Mouse (Mus musculus) embryonic fibroblast, embryonic 13.5 days (primary cell): ENCODE measurements around the gene Mrpl17. TPM values are rescaled to one million over a fixed set of nuclear protein-coding genes. Genes with fewer than 3 reads are reported as not detected.

Experiments
- H3K27ac ChIP-seq: 2 replicates; pipeline ENCODE4 v1.5.1; 2012; ENCODE audit warnings: low read length, control low read depth, inconsistent platforms; ENCODE audit not compliant: insufficient read depth
- H3K4me1 ChIP-seq: 2 replicates; pipeline ENCODE4 v1.6.1; 2011; ENCODE audit warnings: low read length; ENCODE audit not compliant: control insufficient read depth, insufficient read depth
- H3K4me3 ChIP-seq: 2 replicates; pipeline ENCODE4 v1.5.1; 2011; ENCODE audit warnings: mild to moderate bottlenecking, control low read depth, low read length; ENCODE audit not compliant: insufficient read depth
- CTCF ChIP-seq: IDR thresholded peaks from 2 replicates; pipeline ENCODE4 v1.5.1; 2011; ENCODE audit warnings: mild to moderate bottlenecking, control low read depth, low read length, moderate library complexity, borderline replicate concordance; ENCODE audit not compliant: insufficient read depth
- POLR2A ChIP-seq: IDR thresholded peaks from 2 replicates; pipeline ENCODE4 v1.6.1; 2011; ENCODE audit warnings: low read depth, mild to moderate bottlenecking, control low read depth, low read length, moderate library complexity
- polyA plus RNA-seq: library from polyadenylated mRNA; stranded (reverse); fragments of >200 nt; gene quantifications from 2 replicates; pipeline ENCODE4 v1.2.4, GENCODE M21; 2011; ENCODE audit warnings: low read depth; ENCODE audit not compliant: missing spikeins, insufficient read length

The Mrpl17 gene
- polyA plus RNA-seq, 1 experiment = 129 TPM

GRCm38 (mm10) chr7:105806716-105807115 lies 4.2 kb downstream of the Mrpl17 start:
- TF ChIP-seq CTCF (no peak), POLR2A (peak; percentile 26; the same call in 1 of the 2 replicates)
- Histone ChIP-seq H3K4me1 (no peaks in the 10 kb centered on the region), H3K4me3 (no peak overlapping the region), H3K27ac (no peak overlapping the region)

GRCm38 (mm10) chr7:105806125-105806524 lies 4.8 kb downstream of the Mrpl17 start:
- no peak for TF ChIP-seq CTCF
- TF ChIP-seq POLR2A = no peak
- no peak overlapping the region for H3K27ac ChIP-seq
- no peak overlapping the region for H3K4me3 ChIP-seq
- no peaks in the 10 kb centered on the region for H3K4me1 ChIP-seq

GRCm38 (mm10) chr7:105803428-105803827 lies 7.5 kb downstream of the Mrpl17 start:
- TF ChIP-seq CTCF (no peak), POLR2A (no peak)
- Histone ChIP-seq H3K4me1 (no peaks in the 10 kb centered on the region), H3K27ac (no peak overlapping the region), H3K4me3 (no peak overlapping the region)

- H3K4me1 ChIP-seq = no peaks in the 10 kb centered on the region
- H3K27ac ChIP-seq = no peak overlapping the region
- H3K4me3 ChIP-seq = no peak overlapping the region
- TF ChIP-seq CTCF = no peak
- TF ChIP-seq POLR2A = no peak
These were observed 8.1 kb downstream of the Mrpl17 start for GRCm38 (mm10) chr7:105802771-105803170.

GRCm38 (mm10) chr7:105802312-105802711 lies 8.6 kb downstream of the Mrpl17 start:
- no peak overlapping the region for H3K27ac ChIP-seq
- TF ChIP-seq CTCF = no peak
- no peak for TF ChIP-seq POLR2A
- no peak overlapping the region for H3K4me3 ChIP-seq
- no peaks in the 10 kb centered on the region for H3K4me1 ChIP-seq

- TF ChIP-seq CTCF (no peak), POLR2A (no peak)
- no peaks in the 10 kb centered on the region for H3K4me1 ChIP-seq
- no peak overlapping the region for H3K4me3 ChIP-seq
- no peak overlapping the region for H3K27ac ChIP-seq
These were observed 13.9 kb downstream of the Mrpl17 start for GRCm38 (mm10) chr7:105796972-105797371.

GRCm38 (mm10) chr7:105795759-105796366 lies 15.0 kb downstream of the Mrpl17 start:
- no peak overlapping the region for H3K27ac ChIP-seq
- no peaks in the 10 kb centered on the region for H3K4me1 ChIP-seq
- no peak overlapping the region for H3K4me3 ChIP-seq
- TF ChIP-seq CTCF (no peak), POLR2A (no peak)

- Histone ChIP-seq H3K4me1 (no peaks in the 10 kb centered on the region), H3K4me3 (no peak overlapping the region), H3K27ac (no peak overlapping the region)
- TF ChIP-seq POLR2A (no peak), CTCF (no peak)
These were observed 17.2 kb downstream of the Mrpl17 start for GRCm38 (mm10) chr7:105793701-105794100.

- TF ChIP-seq POLR2A = no peak
- TF ChIP-seq CTCF = no peak
- Histone ChIP-seq H3K4me3 (no peak overlapping the region), H3K4me1 (peaks cover 2% of the 10 kb centered on the region; the same call in 1 of the 2 replicates), H3K27ac (no peak overlapping the region)
These were observed 19.8 kb downstream of the Mrpl17 start for GRCm38 (mm10) chr7:105791147-105791546.

- Histone ChIP-seq H3K4me1 (peaks cover 19% of the 10 kb centered on the region), H3K4me3 (peak within 1 kb of the TSS; percentile 49), H3K27ac (no peak within 1 kb of the TSS)
- TF ChIP-seq POLR2A (peak; percentile 57), CTCF (no peak)
These were observed 23.4 kb downstream of the Mrpl17 start, which contains the start of gene Dchs1 for GRCm38 (mm10) chr7:105787285-105788140. TSS of gene Dchs1 (minus strand) at chr7:105787654.
